Mouse (Mus musculus) small intestine, adult 2 months (tissue): ENCODE measurements around the gene Eif2a. TPM values are rescaled to one million over a fixed set of nuclear protein-coding genes. Genes with fewer than 3 reads are reported as not detected.

Experiments
- H3K27ac ChIP-seq: fragments of 200-500 bp; 2 replicates; pipeline ENCODE4 v1.5.1; 2012; ENCODE audit warnings: low read depth, low read length, control low read depth, inconsistent platforms; ENCODE audit not compliant: insufficient read depth
- H3K27me3 ChIP-seq: fragments of 200-500 bp; 2 replicates; pipeline ENCODE4 v1.6.1; 2012; ENCODE audit warnings: mild to moderate bottlenecking, moderate library complexity, low read length, inconsistent platforms; ENCODE audit not compliant: control insufficient read depth, insufficient read depth
- H3K36me3 ChIP-seq: fragments of 200-500 bp; 2 replicates; pipeline ENCODE4 v1.6.1; 2012; ENCODE audit warnings: mild to moderate bottlenecking, low read length, control low read depth, inconsistent platforms; ENCODE audit not compliant: control insufficient read depth, insufficient read depth
- H3K4me1 ChIP-seq: fragments of 200-500 bp; 2 replicates; pipeline ENCODE4 v1.6.1; 2012; ENCODE audit warnings: low read length, inconsistent platforms, mixed read lengths; ENCODE audit not compliant: control insufficient read depth, insufficient read depth, insufficient read length
- H3K4me3 ChIP-seq: fragments of 200-500 bp; 2 replicates; pipeline ENCODE4 v1.5.1; 2012; ENCODE audit warnings: low read depth, mild to moderate bottlenecking, control low read depth, inconsistent platforms, low read length, moderate library complexity
- CTCF ChIP-seq: fragments of 200-500 bp; IDR thresholded peaks from 2 replicates; pipeline ENCODE4 v1.5.1; 2012; ENCODE audit warnings: low read depth, mild to moderate bottlenecking, control low read depth, inconsistent platforms, low read length, moderate library complexity, mixed read lengths; ENCODE audit not compliant: insufficient replicate concordance, insufficient read length; ENCODE audit errors: extremely low read depth
- POLR2A ChIP-seq: fragments of 200-500 bp; IDR thresholded peaks from 2 replicates; pipeline ENCODE4 v1.6.1; 2012; ENCODE audit warnings: low read depth, mild to moderate bottlenecking, control low read depth, inconsistent platforms, low read length, moderate library complexity
- WGBS: fragments of 180-500 bp; shearing (Covaris S2); methylation state at CpG from one replicate; pipeline ENCODE4 v1.1.7; 2018; 5-methylcytosine and 5-hydroxymethylcytosine counted together
- polyA plus RNA-seq: library from polyadenylated mRNA; depleted of rRNA; stranded (reverse); fragments of >200 nt; gene quantifications from 2 replicates; pipeline ENCODE4 v1.2.3, GENCODE M21; 2012

Eif2a gene
- polyA plus RNA-seq, 1 experiment, result 1.8 TPM

DNA sequence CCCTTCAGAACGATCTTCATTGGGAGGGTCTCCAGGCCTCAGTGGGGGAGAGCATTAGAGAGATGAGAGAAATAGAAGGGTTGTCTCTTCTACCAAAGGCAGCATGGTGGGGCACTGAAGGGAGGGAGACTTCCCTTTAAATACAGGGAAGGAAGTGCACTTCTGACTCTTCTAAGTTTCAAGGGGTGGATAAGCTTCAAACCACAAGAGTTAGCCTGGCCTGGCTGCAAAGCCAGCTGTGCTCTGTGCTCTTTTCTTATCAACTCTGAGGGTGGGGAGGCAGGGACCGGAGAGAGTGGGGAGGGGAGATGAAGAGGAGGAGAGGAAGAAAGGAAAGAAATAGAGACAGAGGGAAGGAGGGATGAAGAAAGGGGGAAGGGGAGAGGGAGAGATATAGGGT is 23.7 kb upstream of the Eif2a start:
- Histone ChIP-seq H3K4me1 (peaks cover 2% of the 10 kb centered on the region; the same call in 1 of the 2 replicates), H3K27ac (no peak overlapping the region), H3K27me3 (no peaks in the 10 kb centered on the region), H3K4me3 (no peak overlapping the region), H3K36me3 (no peaks in the 10 kb centered on the region)
- 44% methylated on average over 2 of the region's 2 CpGs for WGBS
- TF ChIP-seq CTCF (no peak), POLR2A (no peak)

DNA sequence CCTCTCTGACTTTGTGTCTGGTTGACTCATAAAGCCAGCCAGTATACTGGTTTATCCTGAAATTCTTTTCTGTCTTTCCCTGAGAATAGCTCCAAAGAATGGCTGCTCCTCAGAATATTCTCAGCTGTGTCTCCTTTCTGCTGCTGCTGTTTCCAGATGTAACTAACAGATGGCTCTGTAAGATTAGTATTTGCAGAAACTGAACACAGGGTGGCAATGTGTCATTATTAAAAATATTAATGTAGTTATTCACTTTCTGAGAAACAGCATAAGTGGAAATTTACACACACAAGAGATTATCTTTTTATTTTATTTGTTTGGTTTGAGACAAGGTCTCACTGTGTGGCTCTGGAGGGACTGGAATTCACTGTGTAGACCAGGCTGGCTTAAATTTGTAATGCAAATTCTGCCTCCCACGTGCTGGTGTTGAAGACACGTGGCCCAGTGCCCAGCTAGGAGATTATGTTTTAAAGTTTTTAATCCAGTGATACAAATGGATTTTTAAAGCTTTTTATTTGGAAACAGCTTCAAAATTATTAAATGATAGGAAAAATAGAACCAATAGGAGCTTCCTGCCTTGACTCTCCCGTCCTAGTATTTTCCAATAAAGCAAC is 21.8 kb upstream of the Eif2a start:
- Histone ChIP-seq H3K4me1 (peaks cover 2% of the 10 kb centered on the region; the same call in 1 of the 2 replicates), H3K36me3 (no peaks in the 10 kb centered on the region), H3K27me3 (no peaks in the 10 kb centered on the region), H3K4me3 (no peak overlapping the region), H3K27ac (no peak overlapping the region)
- WGBS, result 67% methylated on average over 3 of the region's 3 CpGs
- TF ChIP-seq CTCF (no peak), POLR2A (no peak)

DNA sequence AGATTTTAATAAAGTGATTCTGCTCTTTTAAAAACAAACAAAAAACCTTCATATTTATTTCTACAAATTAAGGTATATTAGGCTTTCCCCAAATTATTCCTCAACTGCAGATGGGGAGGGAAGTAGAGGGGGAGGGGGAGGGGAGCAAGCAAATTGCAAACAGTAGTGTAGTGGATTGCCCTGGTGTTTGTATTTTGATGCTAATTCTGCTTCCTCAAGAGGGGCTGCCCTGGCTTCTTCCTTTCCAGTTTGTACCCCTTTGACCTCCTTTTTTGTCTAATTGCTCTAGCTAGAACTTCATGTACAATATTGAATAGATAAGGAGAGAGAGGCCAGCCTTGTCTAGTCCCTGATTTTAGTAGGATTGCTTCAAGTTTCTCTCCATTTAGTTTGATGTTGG is 20.9 kb upstream of the Eif2a start:
- Histone ChIP-seq H3K4me1 (peaks cover 2% of the 10 kb centered on the region; the same call in 1 of the 2 replicates), H3K4me3 (no peak overlapping the region), H3K27me3 (no peaks in the 10 kb centered on the region), H3K27ac (no peak overlapping the region), H3K36me3 (no peaks in the 10 kb centered on the region)
- TF ChIP-seq CTCF, result no peak
- no peak for TF ChIP-seq POLR2A

DNA sequence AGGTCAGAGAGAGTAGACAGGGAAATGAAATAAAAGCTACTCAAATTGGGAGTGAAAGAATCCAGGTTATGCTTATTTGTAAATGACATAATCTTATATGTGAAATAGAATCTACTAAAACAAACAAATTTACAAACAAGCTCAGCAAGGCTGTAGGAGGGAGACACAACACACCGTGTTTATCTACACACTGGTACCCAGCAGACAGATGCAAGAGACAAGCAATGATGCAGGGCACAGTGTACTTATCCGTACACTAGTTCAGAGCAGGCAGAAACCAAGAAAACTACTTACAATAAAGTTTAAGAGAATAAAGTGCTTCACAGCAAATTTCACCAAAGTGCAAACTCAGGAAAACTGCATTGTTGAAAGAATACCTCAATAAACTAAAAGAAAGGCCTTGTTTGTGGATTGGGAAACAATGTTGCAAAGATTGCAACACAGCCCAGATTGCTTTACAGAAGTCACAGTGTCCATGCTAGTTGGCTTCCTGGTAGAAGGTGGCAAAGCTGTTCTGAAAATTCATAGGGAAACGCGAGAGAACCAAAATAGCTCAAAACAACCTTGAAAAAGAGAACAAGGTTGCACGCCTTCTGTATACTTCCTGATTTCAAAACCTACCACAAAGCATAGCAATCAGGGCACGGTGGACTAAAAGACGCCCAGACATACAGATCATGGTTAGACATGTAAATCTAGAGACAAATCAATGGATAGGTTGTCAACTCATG is 17.4 kb upstream of the Eif2a start:
- TF ChIP-seq CTCF, result no peak
- no peak for TF ChIP-seq POLR2A
- H3K4me3 ChIP-seq, result no peak overlapping the region
- WGBS, result 71% methylated on average over 7 of the region's 7 CpGs
- H3K27me3 ChIP-seq, result no peaks in the 10 kb centered on the region
- peaks cover 2% of the 10 kb centered on the region; the same call in 1 of the 2 replicates for H3K4me1 ChIP-seq
- H3K36me3 ChIP-seq, result no peaks in the 10 kb centered on the region
- no peak overlapping the region for H3K27ac ChIP-seq

DNA sequence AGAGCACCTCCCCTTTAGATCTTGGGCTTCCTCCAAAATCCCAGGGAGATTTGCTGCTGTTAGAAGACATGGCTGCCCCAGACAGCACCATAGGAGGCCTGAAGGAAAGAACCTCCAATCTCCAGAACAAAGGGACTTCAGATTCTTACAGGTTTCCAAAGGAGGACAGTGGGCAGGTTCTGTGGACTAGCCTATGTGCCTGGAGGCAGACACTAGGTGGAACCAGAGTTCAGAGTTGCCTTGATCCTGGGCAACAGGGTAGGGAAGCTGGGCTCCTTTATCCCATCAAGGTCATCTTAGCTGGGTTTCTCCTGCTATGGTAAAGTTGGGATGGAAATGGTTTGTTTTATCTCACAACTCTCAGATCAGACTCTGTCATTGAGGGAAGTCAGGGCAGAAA is 14.0 kb upstream of the Eif2a start:
- TF ChIP-seq POLR2A, result no peak
- TF ChIP-seq CTCF, result peak; percentile 35; the same call in 1 of the 2 replicates
- Histone ChIP-seq H3K4me1 (no peaks in the 10 kb centered on the region), H3K36me3 (no peaks in the 10 kb centered on the region), H3K27me3 (no peaks in the 10 kb centered on the region), H3K4me3 (no peak overlapping the region), H3K27ac (no peak overlapping the region)

DNA sequence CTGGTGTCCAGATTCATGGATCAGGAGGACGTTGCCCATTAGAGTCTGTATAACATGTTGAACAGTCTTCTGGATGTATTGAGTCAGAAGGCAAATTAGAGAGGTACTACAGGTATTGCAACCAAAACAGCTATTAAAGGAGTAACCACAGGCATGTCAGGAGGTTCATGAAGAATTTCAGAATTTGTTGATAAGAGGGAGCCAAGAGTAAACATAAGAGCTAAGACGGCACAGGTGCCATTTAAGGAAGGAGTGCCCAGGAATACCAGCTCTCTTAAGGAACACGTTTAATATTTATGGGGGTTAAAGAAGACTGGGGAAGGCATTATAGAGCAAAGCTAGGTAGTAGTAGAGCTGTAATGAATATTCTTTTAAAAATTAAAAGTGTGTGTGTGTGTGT is 12.9 kb upstream of the Eif2a start:
- Histone ChIP-seq H3K4me1 (no peaks in the 10 kb centered on the region), H3K36me3 (no peaks in the 10 kb centered on the region), H3K27ac (no peak overlapping the region), H3K27me3 (no peaks in the 10 kb centered on the region), H3K4me3 (no peak overlapping the region)
- no peak for TF ChIP-seq POLR2A
- TF ChIP-seq CTCF, result no peak
- WGBS, result 43% methylated on average over 3 of the region's 3 CpGs

DNA sequence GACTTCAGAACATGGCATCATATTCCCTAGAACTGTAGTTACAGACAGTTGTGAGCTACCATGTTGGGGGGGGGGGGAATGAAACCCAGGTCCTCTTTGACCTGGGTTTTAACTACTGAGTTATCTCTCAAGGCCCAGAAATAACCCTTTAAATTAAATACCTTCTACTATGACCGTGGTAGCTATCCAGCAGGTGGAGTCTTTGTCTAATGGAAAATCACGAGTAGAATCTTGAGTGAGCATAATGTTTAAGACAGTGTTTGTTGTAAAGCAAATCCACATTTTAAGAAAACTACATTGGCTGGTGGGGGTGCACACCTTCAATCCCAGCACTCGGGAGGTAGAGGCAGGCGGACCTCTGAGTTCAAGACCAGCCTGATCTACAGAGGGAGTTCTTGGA is 12.1 kb upstream of the Eif2a start:
- Histone ChIP-seq H3K27me3 (no peaks in the 10 kb centered on the region), H3K4me1 (no peaks in the 10 kb centered on the region), H3K36me3 (no peaks in the 10 kb centered on the region), H3K4me3 (no peak overlapping the region), H3K27ac (no peak overlapping the region)
- TF ChIP-seq CTCF, result no peak
- no peak for TF ChIP-seq POLR2A
- WGBS, result 78% methylated on average over 4 of the region's 4 CpGs
